In genomic region chr14:75504255-75504654, GRCm38 (mm10) we compare ENCODE assay signal across 14 mouse cellular contexts. TPM values are rescaled to one million over a fixed set of nuclear protein-coding genes. Genes with fewer than 3 reads are reported as not detected.
"Had no signal": no experiment of that assay in that cellular context is flagged by ENCODE, and none has a peak within 500 bp of the region (broad histone marks: within the 10 kb centered on the region; RNA-seq: fewer than 3 reads in every experiment).

No protein-coding gene starts in this region.

- H3K9ac ChIP-seq: limb, embryonic 13.5 days; liver, embryonic 14.5 days; midbrain, embryonic 13.5 days; neural tube, embryonic 15.5 days had no signal

- H3K36me3 ChIP-seq: limb, embryonic 13.5 days; midbrain, embryonic 13.5 days; neural tube, embryonic 15.5 days had no signal

- H3K4me3 ChIP-seq: limb, embryonic 13.5 days; midbrain, embryonic 13.5 days; myocyte; neural tube, embryonic 15.5 days had no signal

- H3K9me3 ChIP-seq: limb, embryonic 13.5 days; midbrain, embryonic 13.5 days; neural tube, embryonic 15.5 days had no signal

- H3K4me2 ChIP-seq: limb, embryonic 13.5 days; midbrain, embryonic 13.5 days; neural tube, embryonic 15.5 days had no signal

- ATAC-seq: midbrain, embryonic 13.5 days had no signal

- H3K4me1 ChIP-seq: limb, embryonic 13.5 days had no signal

- DNase-seq: kidney, postnatal 14 days; left cerebral cortex, postnatal 4 days; lung, adult 18-20 months; right cerebral cortex, postnatal 14 days; thymus, postnatal 36 days had no signal

- H3K27me3 ChIP-seq: limb, embryonic 13.5 days; neural tube, embryonic 15.5 days had no signal

- H3K27ac ChIP-seq: limb, embryonic 13.5 days; liver, embryonic 14.5 days; midbrain, embryonic 13.5 days; neural tube, embryonic 15.5 days had no signal

RNA-seq across cellular contexts. Expression of gene Siah3, which starts 48.5 kb away (rescaled TPM):
- total RNA-seq: liver, adult 2 months; megakaryocyte-erythroid progenitor cell, adult 5-6 weeks had no signal
- polyA plus RNA-seq: liver, adult 2 months; lung, embryonic 16.5 days; myocyte; thymus, postnatal 0 days had no signal
